Mouse (Mus musculus): ENCODE measurements around the gene Soga1. TPM values are rescaled to one million over a fixed set of nuclear protein-coding genes. Genes with fewer than 3 reads are reported as not detected.

Gene Soga1
- total RNA-seq, 1 experiment from 2014 or later: 0.23 TPM

DNA sequence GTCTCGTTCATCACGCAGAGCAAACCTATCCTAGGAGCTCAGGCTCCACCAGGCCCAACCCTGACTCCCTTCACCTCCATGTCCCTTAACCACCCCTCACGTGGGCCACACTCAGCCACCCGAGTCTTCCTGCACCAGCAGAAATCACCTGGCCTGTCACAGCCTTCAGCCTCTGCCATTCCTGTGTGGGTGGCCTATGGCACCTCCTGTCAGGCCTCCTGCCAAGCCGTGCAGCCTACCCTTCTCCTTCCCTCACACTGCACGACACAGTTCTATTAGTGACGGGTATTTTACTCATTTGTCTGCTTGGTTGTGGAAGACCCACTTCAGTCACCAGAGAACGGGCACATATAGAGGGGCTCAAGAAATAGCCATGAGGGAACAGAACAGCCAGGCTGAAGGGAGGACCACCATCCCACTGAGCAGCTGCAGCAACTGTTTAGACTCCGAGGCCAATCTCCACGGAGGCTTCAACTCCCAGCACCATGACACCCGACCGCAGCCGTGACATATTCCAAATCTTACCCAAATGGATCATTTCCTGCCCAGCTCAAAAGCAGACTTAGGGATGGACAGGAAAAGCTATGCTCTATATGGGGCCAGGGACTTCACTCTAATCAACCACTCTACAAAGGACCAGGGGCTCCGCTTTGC lies 10.2 kb downstream of the Soga1 start:
- no peak for ATAC-seq (ENCODE audit: extremely low read depth, insufficient number of reproducible peaks, low FRiP score, poor library complexity, severe bottlenecking)

DNA sequence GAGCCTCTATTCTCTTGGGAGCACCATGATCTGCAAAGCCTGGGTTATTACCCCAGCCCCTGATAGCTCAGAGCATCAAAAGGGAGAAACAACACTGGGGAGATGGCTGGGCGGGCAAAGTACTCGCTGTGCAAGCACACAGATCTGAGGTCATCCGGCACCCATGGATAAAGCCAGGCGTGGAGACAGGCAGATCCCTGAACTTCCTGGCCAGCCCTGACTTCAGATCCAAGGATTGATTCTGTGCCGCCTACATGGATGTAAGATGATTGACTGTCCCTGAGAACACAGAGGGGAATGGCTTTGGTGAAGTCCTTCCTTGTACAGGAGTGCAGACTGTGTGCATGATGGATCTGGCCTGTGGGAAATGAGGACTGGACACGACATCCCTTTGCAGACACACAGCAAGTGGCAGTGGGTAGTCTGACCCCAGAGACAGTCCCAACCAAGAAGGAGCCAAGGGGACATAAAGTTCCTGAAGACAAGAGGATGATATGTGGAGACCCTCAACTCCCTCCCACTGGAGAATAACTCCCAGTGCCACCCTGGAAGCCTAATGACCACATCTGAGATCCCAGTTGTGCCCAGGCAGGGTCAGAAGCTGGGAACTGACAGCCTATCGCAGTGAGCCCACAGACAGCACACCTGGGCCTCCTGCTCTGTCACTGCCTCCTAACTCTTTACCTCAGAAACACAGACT lies 12.2 kb downstream of the Soga1 start:
- no peak for ATAC-seq (ENCODE audit: extremely low read depth, insufficient number of reproducible peaks, low FRiP score, poor library complexity, severe bottlenecking)

DNA sequence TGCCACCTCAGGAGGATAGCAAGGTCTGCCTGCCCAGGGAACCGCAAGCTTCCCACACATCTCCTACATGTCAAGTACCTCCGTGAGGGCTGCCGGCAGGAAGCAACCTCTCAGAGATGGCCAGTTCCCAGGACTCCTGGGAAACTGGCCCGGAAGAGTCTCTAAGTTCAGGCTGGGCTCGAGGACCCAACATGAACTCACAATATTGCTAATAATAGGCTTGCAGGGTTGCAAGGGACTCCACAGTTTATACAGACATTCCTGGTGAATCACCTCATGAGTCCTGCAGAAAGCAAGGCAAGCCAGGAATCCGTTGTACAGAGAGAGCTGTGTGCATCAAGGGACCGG lies 13.2 kb downstream of the Soga1 start:
- ATAC-seq (ENCODE audit: extremely low read depth, insufficient number of reproducible peaks, low FRiP score, poor library complexity, severe bottlenecking): no peak

DNA sequence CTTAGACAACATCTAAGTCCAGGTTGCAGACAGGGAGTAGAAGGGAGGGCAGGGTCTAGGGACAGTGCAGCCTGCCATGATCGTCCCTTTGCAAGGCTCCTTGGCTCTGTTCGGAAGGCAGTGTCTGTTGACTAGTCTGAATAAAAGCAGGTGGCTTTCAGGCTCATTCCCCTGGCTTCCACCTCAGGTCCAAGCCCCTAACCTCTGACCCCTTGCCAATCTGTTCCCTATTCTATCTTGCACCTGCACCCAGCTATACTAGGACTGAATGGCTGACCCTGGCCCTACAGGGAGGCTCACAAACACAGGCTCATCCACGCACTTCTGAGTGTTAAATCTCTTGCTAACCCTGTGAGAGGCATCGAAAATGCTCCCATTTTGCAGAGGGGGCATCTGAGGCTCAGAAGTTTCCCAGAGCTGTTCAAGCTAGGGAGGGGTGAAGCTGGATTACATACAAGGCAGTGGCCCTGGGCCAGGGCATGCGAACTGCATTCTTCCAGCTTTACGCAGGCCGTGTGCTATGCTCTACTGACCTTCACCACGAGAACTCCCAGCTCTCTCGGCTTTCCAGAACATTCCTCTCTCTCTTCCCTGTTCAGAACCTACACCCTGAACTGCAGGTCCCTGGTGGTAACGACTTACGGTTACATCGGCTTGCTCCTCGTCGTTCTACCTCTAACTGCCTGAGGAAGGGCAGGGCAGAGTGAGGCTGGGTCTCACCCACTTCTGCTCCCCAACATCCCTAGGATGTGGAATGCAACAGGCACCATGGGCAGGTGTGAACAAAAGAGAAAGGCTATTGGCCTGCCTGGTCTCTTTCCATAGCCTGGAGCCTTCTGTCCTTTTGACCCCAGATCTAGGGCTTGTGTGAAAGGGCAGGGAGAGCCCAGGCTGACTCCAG lies 13.8 kb downstream of the Soga1 start:
- no peak for ATAC-seq (ENCODE audit: extremely low read depth, insufficient number of reproducible peaks, low FRiP score, poor library complexity, severe bottlenecking)

DNA sequence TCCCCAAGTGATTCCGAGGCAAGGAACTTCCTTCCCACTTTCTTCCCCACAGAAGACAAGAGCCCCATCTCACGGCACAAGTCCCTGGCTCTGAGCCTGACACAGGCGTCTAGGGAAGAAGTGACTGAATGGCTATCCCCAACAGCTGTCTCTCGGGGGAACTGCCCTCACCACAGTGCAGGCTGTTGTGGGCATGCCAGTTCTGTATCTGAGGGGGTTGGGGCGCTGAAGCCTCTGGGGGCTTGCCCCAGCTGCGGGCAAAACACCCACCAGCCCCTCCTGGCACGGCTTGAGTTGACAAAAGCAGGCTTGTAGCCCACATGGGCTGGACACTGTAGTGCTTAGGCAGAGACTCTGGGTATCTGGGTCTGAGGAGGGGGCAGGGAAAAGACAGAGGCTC lies 14.9 kb downstream of the Soga1 start:
- ATAC-seq (ENCODE audit: extremely low read depth, insufficient number of reproducible peaks, low FRiP score, poor library complexity, severe bottlenecking): no peak

DNA sequence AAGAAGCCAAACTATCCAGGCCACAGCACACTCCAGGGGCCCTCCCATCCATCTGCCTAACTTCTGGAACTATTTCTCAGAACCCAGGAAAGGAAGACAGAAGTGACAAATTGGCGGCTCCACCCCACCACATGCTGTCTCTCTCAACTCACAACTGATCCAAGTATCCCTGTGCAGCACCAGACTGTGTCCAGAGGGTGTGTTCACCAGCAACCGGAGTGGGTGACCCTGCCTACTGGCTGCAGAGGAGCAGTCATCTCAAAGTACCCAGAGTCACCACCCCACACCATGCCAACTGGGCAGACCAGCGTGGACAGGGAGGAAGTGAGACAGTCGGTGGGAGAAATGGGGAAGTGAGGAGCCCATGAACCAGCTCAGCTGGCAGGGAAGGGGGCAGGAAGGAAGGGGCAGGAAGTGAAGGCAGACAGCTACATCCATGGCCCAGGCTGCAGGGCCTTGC lies 15.8 kb downstream of the Soga1 start:
- ATAC-seq (ENCODE audit: extremely low read depth, insufficient number of reproducible peaks, low FRiP score, poor library complexity, severe bottlenecking): peak; percentile 74

DNA sequence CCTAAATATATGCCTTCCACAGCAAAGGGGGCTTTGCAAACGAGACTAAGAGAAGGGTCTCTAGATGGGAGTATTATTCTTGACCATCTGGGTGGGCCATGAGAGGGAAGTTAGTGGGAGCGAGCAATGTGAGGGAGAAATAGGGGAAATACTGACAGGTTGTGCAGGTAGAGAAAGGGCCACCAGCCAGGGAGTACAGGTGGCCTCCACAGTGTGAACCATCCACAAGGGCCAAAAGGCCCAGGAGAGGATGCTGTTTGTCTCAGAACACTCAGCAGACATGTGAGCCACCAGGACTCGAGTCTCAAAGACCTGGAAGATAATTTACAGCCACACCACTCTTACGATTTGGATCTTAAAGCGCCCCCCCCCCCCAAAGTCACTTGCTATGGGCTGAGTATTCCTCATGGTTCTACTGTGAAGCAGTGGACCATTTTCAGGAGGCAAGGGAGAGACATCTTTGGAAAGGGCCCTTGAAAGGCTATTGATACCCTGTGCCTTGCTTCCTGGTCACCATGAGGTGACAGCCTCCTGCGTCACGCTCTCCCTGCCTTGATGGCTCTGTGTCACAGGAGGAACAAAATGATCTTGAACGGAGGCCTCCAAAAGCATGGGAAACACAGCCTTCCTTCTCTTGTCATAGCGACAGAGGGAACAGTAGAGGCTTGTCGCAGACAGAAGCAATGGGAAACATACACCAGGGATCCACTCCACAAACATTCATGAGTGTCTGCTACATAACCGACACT lies 18.3 kb downstream of the Soga1 start:
- no peak for ATAC-seq (ENCODE audit: extremely low read depth, insufficient number of reproducible peaks, low FRiP score, poor library complexity, severe bottlenecking)

DNA sequence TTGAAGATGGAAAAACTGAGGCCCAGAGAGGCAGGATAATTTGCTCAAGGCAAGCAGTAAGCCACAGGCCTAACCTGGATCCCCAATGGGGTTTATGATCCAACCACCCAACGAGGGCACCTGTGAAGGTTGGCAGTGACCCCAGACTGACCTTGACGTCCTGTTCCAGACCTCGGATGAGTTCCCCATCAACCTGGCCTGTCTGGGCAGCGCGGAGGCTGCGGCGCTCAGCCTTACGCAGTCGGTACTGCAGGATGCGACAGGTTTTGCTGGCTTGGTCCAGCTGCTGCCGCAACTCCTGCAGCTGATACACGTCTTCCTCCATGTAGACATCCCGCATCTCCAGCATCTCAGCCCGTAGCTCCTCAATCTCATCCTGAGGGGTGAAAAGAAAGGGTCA lies 19.0 kb downstream of the Soga1 start:
- no peak for ATAC-seq (ENCODE audit: extremely low read depth, insufficient number of reproducible peaks, low FRiP score, poor library complexity, severe bottlenecking)

DNA sequence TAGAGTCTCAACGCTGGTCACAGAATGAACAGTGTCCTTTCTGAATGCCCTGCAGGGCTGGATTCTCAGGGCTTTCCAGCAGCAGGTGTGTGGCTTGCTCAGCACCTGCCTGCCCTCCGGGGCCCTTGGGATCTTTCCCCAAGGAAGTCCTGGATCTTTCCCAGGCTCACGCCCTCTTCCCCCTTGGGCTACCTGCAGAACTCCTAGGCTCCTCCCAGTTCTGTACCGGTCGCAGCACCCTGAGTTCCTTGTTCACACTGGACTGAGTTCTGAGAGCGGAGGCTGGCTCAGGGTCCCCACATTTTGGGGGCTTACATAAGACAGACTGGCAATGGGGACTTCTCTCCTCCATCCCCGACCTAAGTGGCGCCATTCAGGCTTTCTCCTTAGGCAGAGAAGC lies 19.9 kb downstream of the Soga1 start:
- no peak for ATAC-seq (ENCODE audit: extremely low read depth, insufficient number of reproducible peaks, low FRiP score, poor library complexity, severe bottlenecking)

DNA sequence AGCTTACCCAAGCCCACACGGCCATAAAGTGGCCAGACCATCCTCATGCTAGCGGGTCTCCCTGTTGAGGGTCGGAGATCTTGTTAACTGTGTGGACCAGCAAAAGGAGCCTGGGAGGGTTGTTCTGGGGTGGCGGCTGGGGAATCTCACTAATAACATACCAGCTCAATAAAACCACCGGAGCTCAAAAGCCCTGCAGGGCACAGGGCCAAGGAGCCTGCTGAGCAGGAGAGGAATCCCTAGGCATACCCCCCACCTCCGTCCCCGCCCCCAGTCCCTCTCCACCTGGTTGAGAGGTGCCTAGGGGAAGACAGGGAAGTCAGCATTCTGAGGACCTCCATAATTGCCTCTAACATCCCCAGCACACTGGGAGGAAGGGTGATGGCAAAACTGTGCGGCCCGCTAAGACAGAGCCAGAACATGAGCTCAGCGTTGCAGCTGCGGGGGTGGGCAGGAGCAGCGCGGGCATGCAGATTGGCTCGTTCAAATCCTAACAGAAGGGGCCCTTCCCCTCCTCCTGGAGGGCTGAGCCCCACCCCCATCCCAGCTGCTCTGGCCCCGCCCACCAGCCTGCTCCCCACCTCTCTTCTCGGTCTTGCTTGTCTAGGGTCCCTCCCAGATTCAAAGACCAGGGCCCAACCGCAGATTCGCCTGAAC lies 20.6 kb downstream of the Soga1 start:
- no peak for ATAC-seq (ENCODE audit: extremely low read depth, insufficient number of reproducible peaks, low FRiP score, poor library complexity, severe bottlenecking)

DNA sequence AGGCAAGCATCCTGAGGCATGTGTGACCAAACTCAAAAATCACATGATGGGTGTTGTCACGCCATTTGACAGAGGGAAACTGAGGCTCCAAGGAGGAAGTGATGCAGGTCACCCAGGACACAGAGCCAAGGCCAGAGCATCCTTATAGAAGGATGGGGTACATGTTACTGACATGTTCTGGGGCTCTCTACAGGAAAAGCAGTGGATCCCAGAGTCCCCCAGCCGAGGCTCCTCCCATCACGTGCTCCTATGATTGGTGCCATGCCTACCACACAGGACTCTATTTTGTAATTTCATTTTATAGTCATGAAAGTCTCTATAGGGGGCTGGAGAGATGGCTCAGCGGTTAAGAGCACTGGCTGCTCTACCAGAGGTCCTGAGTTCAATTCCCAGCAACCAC lies 21.3 kb downstream of the Soga1 start:
- no peak for ATAC-seq (ENCODE audit: extremely low read depth, insufficient number of reproducible peaks, low FRiP score, poor library complexity, severe bottlenecking)

DNA sequence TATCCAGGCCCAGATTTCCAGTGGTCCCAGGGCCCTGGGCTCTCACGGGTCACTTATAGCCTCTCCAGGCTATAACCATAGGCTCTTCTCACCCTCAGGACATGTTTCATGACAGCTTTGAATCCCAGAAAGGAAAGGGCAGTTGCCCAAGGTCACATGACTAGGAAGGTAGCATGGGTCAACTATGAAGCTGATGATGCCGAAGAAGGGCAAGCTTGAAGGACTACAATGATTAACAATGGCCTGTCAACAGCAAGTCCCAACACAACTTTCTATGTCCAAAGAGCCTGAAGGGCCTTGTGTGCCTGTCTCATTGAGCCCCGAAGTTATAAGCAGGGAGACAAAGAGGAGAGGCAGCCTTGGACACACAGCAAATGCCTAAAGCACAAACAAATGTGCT lies 21.9 kb downstream of the Soga1 start:
- ATAC-seq (ENCODE audit: extremely low read depth, insufficient number of reproducible peaks, low FRiP score, poor library complexity, severe bottlenecking): no peak

DNA sequence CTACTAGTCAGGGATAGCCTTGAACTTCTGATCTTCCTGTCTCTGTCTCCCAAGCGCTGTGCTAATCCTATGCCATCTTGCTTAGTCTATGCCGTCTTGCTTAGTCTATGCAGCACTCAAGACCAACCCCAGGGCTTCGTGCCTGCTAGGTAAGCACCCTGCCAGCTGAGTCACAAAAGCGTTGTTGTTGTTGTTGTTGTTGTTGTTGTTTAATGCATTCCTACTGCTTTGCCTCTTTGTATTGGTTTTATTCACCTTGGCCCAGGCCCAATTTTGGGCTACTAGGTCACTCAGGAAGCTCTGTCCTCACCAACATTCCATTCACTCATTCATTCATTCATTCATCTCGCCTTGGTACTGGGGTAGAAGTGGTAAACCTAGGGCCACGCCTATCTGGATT lies 23.3 kb downstream of the Soga1 start:
- ATAC-seq (ENCODE audit: extremely low read depth, insufficient number of reproducible peaks, low FRiP score, poor library complexity, severe bottlenecking): no peak

DNA sequence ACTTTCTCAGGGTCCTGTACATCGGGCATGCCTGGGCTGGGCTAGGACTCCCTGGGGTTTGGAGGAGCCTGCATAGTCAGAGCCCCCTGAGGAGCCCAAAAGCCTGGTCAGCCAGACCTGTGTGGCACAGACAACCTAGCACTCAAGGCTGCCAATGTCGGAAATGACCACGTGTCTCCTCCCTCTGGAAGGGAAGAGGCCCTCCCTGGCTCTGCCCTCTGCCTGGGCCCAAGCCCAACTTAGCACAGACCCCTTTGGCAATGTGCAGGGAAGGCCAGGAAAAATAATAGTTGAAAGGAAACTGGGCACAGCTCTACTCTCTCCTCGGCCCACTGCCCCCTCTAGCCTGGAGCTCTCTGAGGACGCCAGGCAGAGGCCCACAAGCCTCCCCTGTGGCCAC lies 24.2 kb downstream of the Soga1 start:
- ATAC-seq (ENCODE audit: extremely low read depth, insufficient number of reproducible peaks, low FRiP score, poor library complexity, severe bottlenecking): no peak

DNA sequence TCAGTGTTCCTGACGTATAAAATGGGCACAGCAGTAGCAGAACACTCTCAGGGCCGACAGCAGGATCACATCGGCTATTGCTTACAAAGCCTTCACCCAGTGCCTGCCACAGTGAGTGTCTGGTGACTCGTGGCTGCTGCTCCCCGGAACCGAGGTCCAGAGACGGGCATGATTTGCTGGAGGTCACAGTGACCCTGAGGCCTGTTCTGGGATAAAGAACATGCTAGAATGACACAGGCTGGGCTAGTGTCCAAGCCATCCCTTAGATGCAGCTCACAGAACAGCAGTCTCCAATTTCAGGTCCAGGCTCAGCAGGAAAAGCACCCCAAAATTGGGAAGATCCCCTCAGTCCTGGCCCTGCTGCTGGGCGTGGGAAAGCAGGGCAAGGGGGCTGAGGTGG lies 24.8 kb downstream of the Soga1 start:
- no peak for ATAC-seq (ENCODE audit: extremely low read depth, insufficient number of reproducible peaks, low FRiP score, poor library complexity, severe bottlenecking)

DNA sequence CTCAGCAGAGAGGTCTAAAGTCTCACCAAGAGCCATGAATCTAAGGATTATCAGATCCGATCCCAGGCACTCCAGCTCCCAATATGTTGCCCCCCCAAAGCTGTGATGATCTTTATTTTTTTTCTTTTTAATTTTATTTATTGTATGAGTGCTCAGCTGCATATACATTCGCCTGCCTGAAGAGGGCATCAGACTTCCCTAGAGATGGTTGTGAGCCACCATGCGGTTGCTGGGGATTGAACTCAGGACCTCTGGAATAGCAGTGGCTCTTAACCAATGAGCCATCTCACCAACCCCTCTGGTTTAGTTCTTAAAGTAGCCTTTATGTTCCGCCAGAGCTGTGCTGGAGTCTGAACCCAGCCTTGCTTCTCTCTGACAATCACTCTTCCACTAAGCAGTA lies 25.3 kb downstream of the Soga1 start:
- no peak for ATAC-seq (ENCODE audit: extremely low read depth, insufficient number of reproducible peaks, low FRiP score, poor library complexity, severe bottlenecking)

DNA sequence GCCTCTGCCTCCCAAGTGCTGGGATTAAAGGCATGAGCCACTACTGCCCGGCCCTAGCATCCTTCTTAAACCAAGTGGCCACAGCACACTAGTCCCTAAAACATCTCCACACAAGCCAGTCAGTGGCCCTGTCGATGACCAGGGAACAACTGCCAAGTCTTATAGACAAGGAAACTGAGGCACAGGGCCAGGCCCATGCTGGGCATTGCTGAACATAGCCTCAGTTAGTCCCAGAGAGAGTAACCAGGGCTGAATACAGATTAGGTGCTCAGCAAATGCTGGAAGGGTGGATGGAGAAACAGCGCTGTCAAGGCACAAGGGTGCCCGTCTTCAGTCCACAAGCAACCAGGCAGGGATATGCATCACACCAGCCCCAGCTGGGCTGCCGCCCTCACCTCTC lies 25.9 kb downstream of the Soga1 start:
- no peak for ATAC-seq (ENCODE audit: extremely low read depth, insufficient number of reproducible peaks, low FRiP score, poor library complexity, severe bottlenecking)

DNA sequence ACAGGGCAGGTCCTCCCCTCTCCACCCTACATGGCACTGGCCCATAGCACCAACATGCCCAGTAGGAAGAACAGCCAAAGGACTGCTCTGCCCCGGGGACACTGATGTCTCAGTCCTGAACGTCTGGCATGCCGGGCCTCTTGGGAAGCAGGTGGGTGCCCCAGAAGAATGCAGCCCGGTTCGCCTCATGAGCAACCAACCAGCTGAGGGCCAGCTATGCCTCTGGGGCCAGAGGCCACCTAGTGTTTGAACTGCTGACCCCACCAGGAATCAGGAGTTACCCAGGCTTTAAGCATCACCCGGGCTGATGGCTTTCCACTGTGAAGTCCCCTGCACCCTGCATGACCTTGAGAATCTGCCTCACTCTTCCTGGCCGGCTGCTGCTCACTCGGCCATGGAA lies 26.6 kb downstream of the Soga1 start:
- ATAC-seq (ENCODE audit: extremely low read depth, insufficient number of reproducible peaks, low FRiP score, poor library complexity, severe bottlenecking): no peak

DNA sequence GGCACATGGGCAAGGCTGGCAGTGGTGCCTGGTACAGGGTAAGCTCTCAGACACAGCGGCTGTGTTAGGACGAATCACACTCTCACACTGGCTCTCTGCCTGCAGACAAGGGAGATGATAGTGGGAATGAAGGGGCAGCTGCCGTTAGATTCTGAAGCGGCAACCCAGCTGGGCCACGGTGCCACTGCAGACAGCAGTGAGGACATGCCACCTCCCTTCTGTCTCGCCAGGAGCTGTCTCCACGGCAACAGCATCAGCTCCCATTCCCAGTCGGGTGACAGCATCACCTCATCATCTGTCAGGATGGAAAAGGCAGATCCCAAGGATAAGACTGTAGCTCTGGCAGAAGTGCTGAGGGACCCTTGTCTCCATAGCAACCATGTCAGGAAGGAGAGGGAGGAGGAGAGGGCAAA lies 29.2 kb downstream of the Soga1 start:
- ATAC-seq (ENCODE audit: extremely low read depth, insufficient number of reproducible peaks, low FRiP score, poor library complexity, severe bottlenecking): no peak

Data from neutrophil, adult 5-6 weeks (primary cell).